25 mouse cellular contexts compared by ENCODE assay signal in the genomic region with DNA sequence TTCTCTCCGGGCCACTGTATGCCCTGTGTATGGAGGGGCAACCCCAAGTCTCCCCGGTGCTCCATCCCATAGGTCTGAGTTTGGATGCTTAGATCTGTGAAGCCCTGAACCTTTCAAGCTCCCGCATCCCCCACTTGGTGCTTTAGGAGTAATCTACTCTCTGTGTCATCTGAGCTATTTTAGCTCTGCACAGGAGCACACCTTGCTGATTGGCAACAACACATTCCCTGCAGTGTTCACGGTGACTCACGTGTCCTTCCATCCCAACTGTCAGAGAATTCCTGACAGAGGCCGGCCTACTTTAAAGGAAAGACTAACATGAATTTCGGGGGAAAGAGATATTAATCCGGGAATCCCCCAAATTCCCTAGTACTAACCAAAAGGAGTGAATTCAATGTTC. TPM values are rescaled to one million over a fixed set of nuclear protein-coding genes. Genes with fewer than 3 reads are reported as not detected.
DNase-seq lines count a peak whose midpoint lies in the region; ATAC-seq lines count a peak whose summit lies in the region.
"Had no signal": no experiment of that assay in that cellular context is flagged by ENCODE, and none has a peak within 500 bp of the region (broad histone marks: within the 10 kb centered on the region; RNA-seq: fewer than 3 reads in every experiment).

No protein-coding gene starts in this region.

- H3K4me1 ChIP-seq in midbrain, embryonic 16.5 days (ENCODE audit: control insufficient read depth, insufficient read depth, low read length), result no peaks in the 10 kb centered on the region; the same call in 1 of the 2 replicates

- WGBS in midbrain, embryonic 16.5 days, result 92% methylated on average over 8 of the region's 8 CpGs

- no peak overlapping the region for H3K4me3 ChIP-seq in midbrain, embryonic 16.5 days (ENCODE audit: low read depth, low read length)
- H3K4me3 ChIP-seq: forebrain, embryonic 10.5 days; forebrain, embryonic 13.5 days; heart, adult 2 months; heart, embryonic 10.5 days; heart, embryonic 13.5 days; hindbrain, embryonic 12.5 days; hindbrain, embryonic 15.5 days had no signal

- no peak overlapping the region for H3K9ac ChIP-seq in midbrain, embryonic 16.5 days (ENCODE audit: low read depth, low read length)
- H3K9ac ChIP-seq: forebrain, embryonic 13.5 days; heart, embryonic 13.5 days; hindbrain, embryonic 12.5 days; hindbrain, embryonic 15.5 days had no signal

- H3K4me2 ChIP-seq in midbrain, embryonic 16.5 days (ENCODE audit: low read length), result no peak overlapping the region
- H3K4me2 ChIP-seq: forebrain, embryonic 13.5 days; heart, embryonic 13.5 days; hindbrain, embryonic 12.5 days; hindbrain, embryonic 15.5 days had no signal

- peak; percentile 21 for DNase-seq in cerebellum, adult 18-20 months
- peak; percentile 65 to 73 for DNase-seq in cerebellum, postnatal 14 days
- DNase-seq in cerebellum, adult 9-11 months, result no peak
- DNase-seq in brain, adult 2 months (ENCODE audit: low read depth, low spot score), result peak; percentile 69
- peak; percentile 37 to 56 for DNase-seq in cerebellum, postnatal 36 days
- DNase-seq: adrenal gland, postnatal 10 days; adrenal gland, postnatal 36 days; B cell, adult 2 months; gastrocnemius, postnatal 10 days; gastrocnemius, postnatal 36 days; heart, adult 2 months; kidney, adult 2 months had no signal

- no peaks in the 10 kb centered on the region for H3K9me3 ChIP-seq in midbrain, embryonic 16.5 days (replicated peaks; ENCODE audit: control insufficient read depth, low read length, poor library complexity, severe bottlenecking)
- H3K9me3 ChIP-seq: forebrain, embryonic 13.5 days; hindbrain, embryonic 12.5 days; hindbrain, embryonic 15.5 days had no signal

- H3K36me3 ChIP-seq in midbrain, embryonic 16.5 days (ENCODE audit: control insufficient read depth, insufficient read depth, low read length), result no peaks in the 10 kb centered on the region
- H3K36me3 ChIP-seq: forebrain, embryonic 10.5 days; G1E; heart, embryonic 10.5 days; heart, embryonic 13.5 days; hindbrain, embryonic 12.5 days; hindbrain, embryonic 15.5 days had no signal

- H3K27me3 ChIP-seq in midbrain, embryonic 16.5 days (ENCODE audit: control insufficient read depth, insufficient read depth, low read depth, low read length), result no peaks in the 10 kb centered on the region
- H3K27me3 ChIP-seq: CH12.LX; heart, embryonic 13.5 days; hindbrain, embryonic 12.5 days; hindbrain, embryonic 15.5 days; Patski had no signal

- ATAC-seq in cerebellum, adult (ENCODE audit: insufficient number of reproducible peaks, low FRiP score, low TSS enrichment), result no peak
- ATAC-seq in midbrain, embryonic 16.5 days, result no peak
- ATAC-seq: forebrain, embryonic 13.5 days; forebrain, embryonic 16.5 days; intestine, postnatal 0 days; Patski had no signal

- H3K27ac ChIP-seq in midbrain, embryonic 16.5 days (ENCODE audit: low read length), result no peak overlapping the region
- H3K27ac ChIP-seq: forebrain, embryonic 10.5 days; forebrain, embryonic 13.5 days; heart, adult 2 months; heart, embryonic 10.5 days; heart, embryonic 13.5 days; hindbrain, embryonic 12.5 days; hindbrain, embryonic 15.5 days had no signal

RNA-seq across cellular contexts. Expression of a gene that starts 2.2 kb away (rescaled TPM):
- polyA plus RNA-seq in midbrain, embryonic 16.5 days (2015; fragmentation: Nextera tagmentation; extraction: Ambion mirVana), result 60.0 and 64.1 TPM in 2 replicates
